Comparison of ENCODE assay signal across 8 mouse cellular contexts in the genomic region with DNA sequence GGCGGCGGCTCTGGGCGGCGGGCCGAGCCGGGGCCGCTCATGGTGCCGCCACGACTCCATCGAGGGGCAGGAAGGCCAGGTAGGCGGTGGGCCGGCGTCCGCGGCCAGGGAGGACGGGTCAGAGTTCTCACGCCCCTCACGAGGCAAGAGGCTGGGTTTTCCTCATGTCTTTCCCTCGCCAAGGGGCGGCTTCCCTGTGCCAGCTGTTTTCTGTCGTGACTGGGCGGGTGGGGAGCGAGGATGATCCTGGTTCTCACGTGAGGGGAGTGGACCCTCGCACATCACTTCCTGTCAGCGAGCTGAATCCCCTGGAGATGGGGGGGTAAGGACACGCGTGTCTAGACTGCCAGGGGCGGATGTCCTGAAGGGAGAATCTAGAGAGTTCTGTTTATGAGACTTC. TPM values are rescaled to one million over a fixed set of nuclear protein-coding genes. Genes with fewer than 3 reads are reported as not detected.
DNase-seq lines count a peak whose midpoint lies in the region; ATAC-seq and TF ChIP-seq lines count a peak whose summit lies in the region.

No protein-coding gene starts in this region.

- H3K9me3 ChIP-seq in CH12.LX (replicated peaks; ENCODE audit: low read length) = no peaks in the 10 kb centered on the region
- no peaks in the 10 kb centered on the region for H3K9me3 ChIP-seq in limb, embryonic 13.5 days
- H3K9me3 ChIP-seq in midbrain, embryonic 12.5 days = no peaks in the 10 kb centered on the region

- H3K4me3 ChIP-seq in CH12.LX (replicated peaks in 1 of 3; ENCODE audit: low read depth in 2 of 3, low read length in 2 of 3, poor library complexity in 1 of 3) = peak overlapping the region; percentile 62 to 91 (median 77)
- H3K4me3 ChIP-seq in embryonic fibroblast, embryonic 13.5 days (ENCODE audit: insufficient read depth, low read length) = peak overlapping the region; percentile 65
- H3K4me3 ChIP-seq in limb, embryonic 13.5 days = peak overlapping the region; percentile 82
- H3K4me3 ChIP-seq in midbrain, embryonic 12.5 days = peak overlapping the region; percentile 74

- TF ChIP-seq EP300 in CH12.LX (IDR thresholded peaks at IDR 0.05; ENCODE audit: low read length) = no peak

- H3K36me3 ChIP-seq in CH12.LX (replicated peaks in 1 of 2; ENCODE audit: control insufficient read depth in 1 of 2, insufficient read depth in 1 of 2, low read length in 1 of 2) = no peaks in the 10 kb centered on the region
- peaks cover 12% of the 10 kb centered on the region for H3K36me3 ChIP-seq in limb, embryonic 13.5 days
- no peaks in the 10 kb centered on the region for H3K36me3 ChIP-seq in midbrain, embryonic 12.5 days

- H3K79me2 ChIP-seq in CH12.LX (replicated peaks; ENCODE audit: control insufficient read depth, extremely low read depth, insufficient read depth, poor library complexity, severe bottlenecking) = no peaks in the 10 kb centered on the region

- no peak for TF ChIP-seq RAD21 in CH12.LX (IDR thresholded peaks at IDR 0.05; ENCODE audit: low read depth, low read length)

- peak; percentile 70 for DNase-seq in adrenal gland, postnatal 14 days
- DNase-seq in adrenal gland, adult 18-20 months (ENCODE audit: low spot score in 2 of 2) = no peak
- DNase-seq in CH12.LX (ENCODE audit: extremely low read depth) = no peak
- DNase-seq in heart, postnatal 25 days (ENCODE audit: low spot score) = peak; percentile 53
- peak; percentile 77 for DNase-seq in testis, postnatal 10 days (ENCODE audit: low spot score)

- H3K4me1 ChIP-seq in CH12.LX (ENCODE audit: control insufficient read depth in 1 of 2, insufficient read depth in 2 of 2) = peaks cover 3 to 11% of the 10 kb centered on the region in 2 experiments; a peak in 3 of 4 replicates
- peaks cover 4% of the 10 kb centered on the region for H3K4me1 ChIP-seq in embryonic fibroblast, embryonic 13.5 days (ENCODE audit: control insufficient read depth, insufficient read depth, low read length)
- H3K4me1 ChIP-seq in limb, embryonic 13.5 days = peaks cover 12% of the 10 kb centered on the region
- peaks cover 12% of the 10 kb centered on the region; the same call in 1 of the 2 replicates for H3K4me1 ChIP-seq in midbrain, embryonic 12.5 days

- in situ Hi-C loops in CH12.LX (cut with MboI; ENCODE audit: low pct_ligation_motif_present, low pct_unique_long_range_greater_than_20kb, low sequenced_read_pairs) = loop anchor here (10.0 kb wide), 1 partner anchor 126 kb away; a partner anchor contains a TSS

- TF ChIP-seq POLR2A in CH12.LX (IDR thresholded peaks at IDR 0.05; ENCODE audit: low read depth, low read length) = no peak
- TF ChIP-seq POLR2A in embryonic fibroblast, embryonic 13.5 days (IDR thresholded peaks at IDR 0.05; ENCODE audit: low read depth, low read length) = no peak; the same call in 1 of the 2 replicates

- ATAC-seq in limb, embryonic 13.5 days (ENCODE audit: low FRiP score, low read depth) = peak; percentile 26
- peak; percentile 31 for ATAC-seq in midbrain, embryonic 12.5 days (ENCODE audit: low FRiP score, low read depth)

- peak overlapping the region; percentile 59 for H3K4me2 ChIP-seq in CH12.LX (ENCODE audit: insufficient read depth, low read depth, poor library complexity, severe bottlenecking)
- peak overlapping the region; percentile 74 for H3K4me2 ChIP-seq in limb, embryonic 13.5 days (replicated peaks)
- H3K4me2 ChIP-seq in midbrain, embryonic 12.5 days (replicated peaks) = peak overlapping the region; percentile 64

- H3K27ac ChIP-seq in CH12.LX (ENCODE audit: insufficient read depth, low read depth) = no peak overlapping the region
- H3K27ac ChIP-seq in embryonic fibroblast, embryonic 13.5 days (ENCODE audit: insufficient read depth, low read length) = peak overlapping the region; percentile 61
- peak overlapping the region; percentile 92 for H3K27ac ChIP-seq in limb, embryonic 13.5 days
- peak overlapping the region; percentile 87 for H3K27ac ChIP-seq in midbrain, embryonic 12.5 days (replicated peaks)

- intact Hi-C loops in heart, postnatal 25 days (cut with DNase I) = loop anchor here (2.0 kb wide), 1 partner anchor 126 kb away; a partner anchor contains a TSS

- H3K9ac ChIP-seq in CH12.LX (ENCODE audit: insufficient read depth, low read depth) = peak overlapping the region; percentile 80
- H3K9ac ChIP-seq in limb, embryonic 13.5 days = peak overlapping the region; percentile 93
- peak overlapping the region; percentile 78 for H3K9ac ChIP-seq in midbrain, embryonic 12.5 days (replicated peaks)

- under 1% methylated on average over 29 of the region's 29 CpGs for WGBS in limb, embryonic 13.5 days
- 1% methylated on average over 29 of the region's 29 CpGs for WGBS in midbrain, embryonic 12.5 days

- no peak for TF ChIP-seq CTCF in CH12.LX (conservative IDR thresholded peaks at IDR 0.05 in 1 of 2, IDR thresholded peaks at IDR 0.05 in 1 of 2; ENCODE audit: low read depth in 2 of 2, low read length in 2 of 2)
- no peak for TF ChIP-seq CTCF in embryonic fibroblast, embryonic 13.5 days (IDR thresholded peaks at IDR 0.05; ENCODE audit: borderline replicate concordance, insufficient read depth, low read length)

- dilution Hi-C loops in CH12.LX (cut with MboI; ENCODE audit: extremely low pct_ligation_motif_present, extremely low pct_unique_long_range_greater_than_20kb, low sequenced_read_pairs) = no loop called here

- H3K27me3 ChIP-seq in CH12.LX (replicated peaks) = no peaks in the 10 kb centered on the region
- no peaks in the 10 kb centered on the region for H3K27me3 ChIP-seq in limb, embryonic 13.5 days
- no peaks in the 10 kb centered on the region for H3K27me3 ChIP-seq in midbrain, embryonic 12.5 days

TF ChIP-seq in CH12.LX, 34 proteins besides CTCF, POLR2A, EP300 and RAD21:
- TF ChIP-seq BHLHE40 (IDR thresholded peaks at IDR 0.05; ENCODE audit: low read depth, low read length) (peak; percentile 71), ZNF384 (IDR thresholded peaks at IDR 0.05; ENCODE audit: low read depth, low read length) (no peak)
TF ChIP-seq in CH12.LX: peak in this region for 1.

RNA-seq across cellular contexts. Expression of a gene that starts 0.8 kb away (rescaled TPM):
- 40.4 and 46.4 TPM in 2 replicates for total RNA-seq in adrenal gland, postnatal 14 days (2021)
- 10 to 100 TPM; 32.1 to 36.7 TPM for total RNA-seq in adrenal gland, adult 18-20 months (2021)
- 4.7 and 6.0 TPM in 2 replicates for total RNA-seq in CH12.LX (2012; rRNA removed)
- 3.5 and 5.8 TPM in 2 replicates for total RNA-seq in CH12.LX (2014; rRNA removed)
- polyA plus RNA-seq in CH12.LX (2012; ENCODE audit: insufficient read length, low read depth) = 3.9 and 4.6 TPM in 2 replicates
- polyA plus RNA-seq in embryonic fibroblast, embryonic 13.5 days (2011; ENCODE audit: insufficient read length, low read depth, missing spikeins) = 45.7 and 53.7 TPM in 2 replicates
- total RNA-seq in heart, postnatal 25 days (2021) = 100 to 1,000 TPM; 119 to 131 TPM
- polyA plus RNA-seq in limb, embryonic 13.5 days (2015; fragmentation: Nextera tagmentation; extraction: Ambion mirVana) = 55.0 and 56.0 TPM in 2 replicates
- polyA plus RNA-seq in midbrain, embryonic 12.5 days (2016; fragmentation: Nextera tagmentation; extraction: Ambion mirVana) = 28.4 and 28.8 TPM in 2 replicates

Comparison
In these comparisons a context has a peak if more than half of its experiments do, and no peak if none do; other contexts are left out.
1. DNase-seq: peak in adrenal gland, postnatal 14 days (single experiment), heart, postnatal 25 days (single experiment) and testis, postnatal 10 days (single experiment); none in adrenal gland, adult 18-20 months (0 of 2) and CH12.LX (single experiment).
2. Peak in every context shown above with its lines, with median percentiles within 50 percentile points of each other: H3K4me2 ChIP-seq, H3K4me3 ChIP-seq and H3K9ac ChIP-seq.